Mouse (Mus musculus) kidney, adult 2 months (tissue): ENCODE measurements at regions not wholly inside any gene's neighbourhood (a gene's known extent, or its start where the extent isn't known, plus 50 kb on each side); places are given as distances from the start of the nearest gene placed in this dataset.

Experiments used
- DNase-seq: peaks from one replicate; pipeline ENCODE4 v3.0.0; 2021
- H3K27ac ChIP-seq: fragments of 200-500 bp; 2 replicates; pipeline ENCODE4 v1.5.1; 2012; ENCODE audit warnings: low read depth, low read length, control low read depth, inconsistent platforms; ENCODE audit not compliant: insufficient read depth
- H3K27me3 ChIP-seq: fragments of 200-500 bp; replicated peaks from 2 replicates; pipeline ENCODE4 v1.6.1; 2012; ENCODE audit warnings: mild to moderate bottlenecking, moderate library complexity, low read length, inconsistent platforms; ENCODE audit not compliant: control insufficient read depth, insufficient read depth
- H3K36me3 ChIP-seq: fragments of 200-500 bp; 2 replicates; pipeline ENCODE4 v1.6.1; 2012; ENCODE audit warnings: mild to moderate bottlenecking, moderate library complexity, low read length, inconsistent platforms; ENCODE audit not compliant: control insufficient read depth, insufficient read depth
- H3K4me1 ChIP-seq: fragments of 200-500 bp; 2 replicates; pipeline ENCODE4 v1.6.1; 2011; ENCODE audit warnings: low read length; ENCODE audit not compliant: control insufficient read depth, insufficient read depth
- H3K4me3 ChIP-seq: fragments of 200-500 bp; 2 replicates; pipeline ENCODE4 v1.5.1; 2011; ENCODE audit warnings: mild to moderate bottlenecking, low read depth, low read length, control low read depth; ENCODE audit not compliant: insufficient read depth
- CTCF ChIP-seq: fragments of 200-500 bp; conservative IDR thresholded peaks from 2 replicates; pipeline ENCODE4 v1.5.1; 2011; ENCODE audit warnings: low read depth, mild to moderate bottlenecking, control low read depth, low read length, moderate library complexity, mixed read lengths; ENCODE audit not compliant: insufficient read depth, insufficient read length
- POLR2A ChIP-seq: fragments of 200-500 bp; IDR thresholded peaks from one replicate; pipeline ENCODE4 v1.6.1; 2011; ENCODE audit warnings: low read depth, low read length, control low read depth
- WGBS: fragments of 180-500 bp; shearing (Covaris S2); methylation state at CpG from one replicate; pipeline ENCODE4 v1.1.7; 2018; 5-methylcytosine and 5-hydroxymethylcytosine counted together

GRCm38 (mm10) chr6:117313944-117314566, 145.7 kb downstream of the Cxcl12 start:
- 54% methylated on average over 6 of the region's 6 CpGs for WGBS
- TF ChIP-seq CTCF (no peak), POLR2A (no peak)
- Histone ChIP-seq H3K27ac (no peak overlapping the region), H3K4me1 (no peaks in the 10 kb centered on the region), H3K36me3 (no peaks in the 10 kb centered on the region), H3K4me3 (no peak overlapping the region), H3K27me3 (no peaks in the 10 kb centered on the region)
- DNase-seq, result no peak

GRCm38 (mm10) chr6:117323301-117323700, 155.0 kb downstream of the Cxcl12 start:
- H3K4me3 ChIP-seq, result no peak overlapping the region
- no peak for DNase-seq

GRCm38 (mm10) chr6:117323850-117324249, 155.5 kb downstream of the Cxcl12 start:
- Histone ChIP-seq H3K27ac (no peak overlapping the region), H3K27me3 (no peaks in the 10 kb centered on the region), H3K4me3 (no peak overlapping the region), H3K36me3 (no peaks in the 10 kb centered on the region), H3K4me1 (no peaks in the 10 kb centered on the region)
- TF ChIP-seq POLR2A, result no peak
- TF ChIP-seq CTCF, result no peak
- DNase-seq, result no peak
- 58% methylated on average over 3 of the region's 3 CpGs for WGBS

More at GRCm38 (mm10) chr6:117323301-117323700, 155.0 kb downstream of the Cxcl12 start:
- Histone ChIP-seq H3K36me3 (no peaks in the 10 kb centered on the region), H3K4me1 (no peaks in the 10 kb centered on the region), H3K27me3 (no peaks in the 10 kb centered on the region), H3K27ac (no peak overlapping the region)
- TF ChIP-seq POLR2A (no peak), CTCF (no peak)

- Histone ChIP-seq H3K4me1 (no peaks in the 10 kb centered on the region), H3K36me3 (no peaks in the 10 kb centered on the region), H3K27me3 (no peaks in the 10 kb centered on the region), H3K4me3 (no peak overlapping the region), H3K27ac (no peak overlapping the region)
- WGBS, result 71% methylated on average over 18 of the region's 18 CpGs
- TF ChIP-seq CTCF (no peak), POLR2A (no peak)
- no peak for DNase-seq
Measured at GRCm38 (mm10) chr6:117326835-117327775, 158.8 kb downstream of the Cxcl12 start.

- 65% methylated on average over 8 of the region's 8 CpGs for WGBS
- Histone ChIP-seq H3K4me3 (no peak overlapping the region), H3K27me3 (no peaks in the 10 kb centered on the region), H3K4me1 (no peaks in the 10 kb centered on the region), H3K36me3 (no peaks in the 10 kb centered on the region), H3K27ac (no peak overlapping the region)
- TF ChIP-seq CTCF (no peak), POLR2A (no peak)
- DNase-seq, result no peak
Measured at GRCm38 (mm10) chr6:117329164-117329939, 161.0 kb downstream of the Cxcl12 start.

GRCm38 (mm10) chr6:117330198-117330597, 161.9 kb downstream of the Cxcl12 start:
- DNase-seq, result no peak
- H3K36me3 ChIP-seq, result no peaks in the 10 kb centered on the region
- H3K4me3 ChIP-seq, result no peak overlapping the region
- no peak overlapping the region for H3K27ac ChIP-seq
- no peaks in the 10 kb centered on the region for H3K4me1 ChIP-seq
- WGBS, result 91% methylated on average over 6 of the region's 6 CpGs
- no peaks in the 10 kb centered on the region for H3K27me3 ChIP-seq
- TF ChIP-seq POLR2A (no peak), CTCF (no peak)

- TF ChIP-seq CTCF (no peak), POLR2A (no peak)
- WGBS, result 59% methylated on average over 5 of the region's 5 CpGs
- peak; percentile 11 for DNase-seq
- no peaks in the 10 kb centered on the region for H3K4me1 ChIP-seq
- no peak overlapping the region for H3K27ac ChIP-seq
- H3K36me3 ChIP-seq, result no peaks in the 10 kb centered on the region
- H3K27me3 ChIP-seq, result no peaks in the 10 kb centered on the region
- H3K4me3 ChIP-seq, result no peak overlapping the region
Measured at GRCm38 (mm10) chr6:117330726-117331360, 162.5 kb downstream of the Cxcl12 start.
